Mouse (Mus musculus) embryonic fibroblast, embryonic 13.5 days (primary cell): ENCODE data around the gene Nt5c3.

Experiments
- CTCF ChIP-seq: IDR thresholded peaks from 2 replicates; pipeline ENCODE4 v1.5.1; 2011; ENCODE audit warnings: mild to moderate bottlenecking, control low read depth, low read length, moderate library complexity, borderline replicate concordance; ENCODE audit not compliant: insufficient read depth
- POLR2A ChIP-seq: IDR thresholded peaks from 2 replicates; pipeline ENCODE4 v1.6.1; 2011; ENCODE audit warnings: low read depth, mild to moderate bottlenecking, control low read depth, low read length, moderate library complexity

GRCm38 (mm10) chr6:56860205-56860848, 63.4 kb downstream of the Nt5c3 start:
- no peak for TF ChIP-seq CTCF
- TF ChIP-seq POLR2A = no peak
